Mouse (Mus musculus) liver, embryonic 14.5 days (tissue): ENCODE data around the gene Zic4. TPM values are rescaled to one million over a fixed set of nuclear protein-coding genes. Genes with fewer than 3 reads are reported as not detected.

Experiments used
- ATAC-seq: fragments of 200-750 bp; cut with Nextera tagmentation; 2 replicates; pipeline ENCODE4 v1.8.0; 2017; ENCODE audit warnings: moderate number of reproducible peaks, mild to moderate bottlenecking, moderate library complexity; ENCODE audit not compliant: insufficient read depth
- DNase-seq, 3 experiments: peaks; one replicate each; pipeline ENCODE4 v3.0.0-alpha.2; 2012 to 2013; ENCODE audit warnings: low read depth in 3 of 3, low spot score in 3 of 3
- H3K27ac ChIP-seq: fragments of 300-500 bp; sonication (generic); 2 replicates; pipeline ENCODE4 v1.5.1; 2014; ENCODE audit warnings: moderate library complexity, mild to moderate bottlenecking, control low read depth, inconsistent platforms
- H3K27me3 ChIP-seq: fragments of 300-500 bp; sonication (generic); 2 replicates; pipeline ENCODE4 v1.6.1; 2014; ENCODE audit warnings: mild to moderate bottlenecking, low read length, moderate library complexity; ENCODE audit not compliant: control insufficient read depth, insufficient read depth
- H3K36me3 ChIP-seq: fragments of 300-500 bp; sonication (generic); replicated peaks from 2 replicates; pipeline ENCODE4 v1.6.1; 2014; ENCODE audit warnings: low read depth; ENCODE audit not compliant: control insufficient read depth, insufficient read depth
- H3K4me1 ChIP-seq, 2 experiments: fragments of 200-500 bp in 1 of 2; fragments of 300-500 bp in 1 of 2; sonication (generic) in 1 of 2; replicated peaks; 2 replicates each; pipeline ENCODE4 v1.6.1; 2012 to 2014; ENCODE audit warnings: antibody characterized with exemption in 1 of 2, inconsistent platforms in 1 of 2, low read length in 1 of 2; ENCODE audit not compliant: control insufficient read depth in 2 of 2, insufficient read depth in 2 of 2
- H3K4me2 ChIP-seq: fragments of 300-500 bp; sonication (generic); 2 replicates; pipeline ENCODE4 v1.6.1; 2014; ENCODE audit warnings: low read depth, mild to moderate bottlenecking, control low read depth, moderate library complexity
- H3K4me3 ChIP-seq, 2 experiments: fragments of 200-500 bp in 1 of 2; fragments of 300-500 bp in 1 of 2; sonication (generic) in 1 of 2; 2 replicates each; pipeline ENCODE4 v1.5.1; 2012 to 2014; ENCODE audit warnings: low read depth in 2 of 2, low read length in 2 of 2, mild to moderate bottlenecking in 2 of 2, control low read depth in 1 of 2, inconsistent platforms in 1 of 2, moderate library complexity in 1 of 2; ENCODE audit not compliant: insufficient read depth in 1 of 2
- H3K9ac ChIP-seq: fragments of 300-500 bp; sonication (generic); replicated peaks from 2 replicates; pipeline ENCODE4 v1.6.1; 2014; ENCODE audit warnings: mild to moderate bottlenecking, control low read depth, moderate library complexity
- H3K9me3 ChIP-seq: fragments of 300-500 bp; sonication (generic); 2 replicates; pipeline ENCODE4 v1.6.1; 2016; ENCODE audit warnings: low read length, mixed read lengths; ENCODE audit not compliant: control insufficient read depth
- CTCF ChIP-seq: IDR thresholded peaks from 2 replicates; pipeline ENCODE4 v1.5.1; 2016; ENCODE audit warnings: antibody characterized with exemption, low read depth, control low read depth
- EP300 ChIP-seq: IDR thresholded peaks from 2 replicates; pipeline ENCODE4 v1.6.1; 2016; ENCODE audit warnings: antibody characterized with exemption, low read depth
- WGBS: fragments of 180-500 bp; shearing (Covaris S2); extraction: QIAGEN DNeasy Blood & Tissue Kit; methylation state at CpG from one replicate; pipeline ENCODE4 v1.1.7; 2014; ENCODE audit not compliant: insufficient replicate concordance; 5-methylcytosine and 5-hydroxymethylcytosine counted together
- polyA plus RNA-seq, 2 experiments: library from polyadenylated mRNA; depleted of rRNA in 1 of 2; stranded (reverse) in 1 of 2; unstranded in 1 of 2; fragments of >200 nt; fragmentation: Nextera tagmentation in 1 of 2; extraction: Ambion mirVana in 1 of 2; gene quantifications; 2 replicates each; pipeline versions ENCODE4 v1.2.1 to v1.2.3; 2012 to 2014

The Zic4 gene
- polyA plus RNA-seq, 2 experiments: 0.01 TPM; not detected in 1

DNA sequence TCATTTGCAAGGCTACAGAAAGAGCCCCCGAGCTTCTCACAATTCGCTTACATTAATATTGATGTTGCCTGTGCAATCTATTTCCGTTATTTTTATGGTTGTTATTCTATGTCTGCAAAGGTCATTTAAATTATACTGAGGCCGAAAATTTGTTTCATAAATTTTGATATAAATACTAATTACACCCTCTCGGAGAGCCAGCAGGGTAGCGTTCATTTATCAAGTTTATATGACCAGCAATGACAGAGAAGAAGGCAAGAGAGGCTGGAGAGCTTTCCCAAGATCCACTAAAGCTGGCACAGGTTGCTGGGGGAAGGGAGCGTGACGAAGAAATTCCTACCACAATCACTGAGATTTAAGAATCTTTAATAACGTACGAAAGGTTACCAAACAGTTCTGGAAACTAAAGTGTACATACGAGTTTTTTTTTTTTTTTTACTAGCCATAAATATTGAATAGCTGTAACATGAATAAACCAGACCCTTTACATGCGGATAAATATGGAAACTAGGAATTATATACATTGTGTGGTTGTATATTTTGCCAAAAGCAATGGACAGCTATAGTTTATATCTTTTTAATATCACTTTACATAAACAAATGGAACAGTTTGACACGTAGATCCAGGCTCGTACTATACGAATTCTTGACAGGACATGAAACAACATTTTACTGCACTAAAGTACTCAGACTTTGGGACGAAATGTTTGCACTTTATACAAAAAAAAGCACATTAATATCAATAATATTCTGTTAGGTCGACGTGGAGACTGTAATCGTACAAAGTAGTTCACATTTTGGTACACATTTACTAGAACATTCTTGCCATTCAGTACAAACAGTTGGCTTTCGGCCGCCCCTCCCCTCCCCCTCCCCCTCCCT lies 1.8 kb upstream of the Zic4 start:
- ATAC-seq (no peak), DNase-seq (no peak)
- Histone ChIP-seq H3K36me3 (no peaks in the 10 kb centered on the region), H3K27me3 (peaks cover 87% of the 10 kb centered on the region), H3K4me3 (no peak overlapping the region), H3K4me1 (no peaks in the 10 kb centered on the region), H3K4me2 (no peak overlapping the region), H3K27ac (no peak overlapping the region), H3K9ac (no peak overlapping the region), H3K9me3 (no peaks in the 10 kb centered on the region)
- 5% methylated on average over 21 of the region's 21 CpGs for WGBS
- TF ChIP-seq EP300 (no peak), CTCF (no peak)

DNA sequence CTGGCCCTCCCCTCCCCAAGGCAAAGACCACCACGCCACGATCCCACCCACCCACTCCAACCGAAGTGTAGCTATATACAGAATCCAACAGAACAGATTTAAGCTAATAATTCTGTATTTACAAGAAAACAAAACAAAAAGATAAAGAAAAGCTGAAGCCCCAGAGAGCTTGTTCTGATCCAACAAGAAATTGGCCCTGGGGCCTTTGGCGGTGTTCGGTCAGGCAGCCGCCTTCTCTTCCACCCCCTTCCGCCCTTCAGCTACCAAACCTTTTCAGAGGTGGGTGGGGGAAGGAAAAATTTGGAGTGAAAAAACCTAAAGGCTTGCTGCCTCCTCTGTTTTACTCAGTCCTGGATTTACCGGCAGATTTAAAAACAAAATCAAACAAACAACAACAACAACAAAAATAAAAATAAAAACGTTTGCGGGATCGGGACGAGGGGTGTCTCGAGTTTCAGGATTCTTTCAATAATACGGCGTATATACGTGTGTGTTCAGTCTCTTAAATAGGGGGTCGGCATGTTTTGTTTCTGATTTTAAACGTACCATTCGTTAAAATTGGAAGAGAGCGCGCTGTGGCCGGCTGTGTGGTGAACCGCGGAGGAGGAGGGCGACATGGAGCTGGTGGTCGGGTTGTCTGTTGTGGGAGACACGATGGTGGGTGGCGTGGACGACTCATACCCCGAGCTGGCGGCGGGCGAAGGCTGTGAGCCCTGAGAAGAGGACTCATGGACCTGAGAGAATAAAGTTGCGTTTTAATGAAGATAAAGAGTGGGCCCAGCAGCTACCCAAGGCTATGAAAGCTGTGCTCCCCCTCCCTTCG lies 969 bp upstream of the Zic4 start:
- no peak overlapping the region for H3K9ac ChIP-seq
- WGBS: 1% methylated on average over 35 of the region's 35 CpGs
- no peak for ATAC-seq
- DNase-seq: no peak
- no peak overlapping the region for H3K4me3 ChIP-seq
- no peaks in the 10 kb centered on the region for H3K36me3 ChIP-seq
- no peak overlapping the region for H3K27ac ChIP-seq
- no peaks in the 10 kb centered on the region for H3K9me3 ChIP-seq
- no peak for TF ChIP-seq CTCF
- H3K4me1 ChIP-seq: no peaks in the 10 kb centered on the region
- peaks cover 85% of the 10 kb centered on the region for H3K27me3 ChIP-seq
- no peak overlapping the region for H3K4me2 ChIP-seq

DNA sequence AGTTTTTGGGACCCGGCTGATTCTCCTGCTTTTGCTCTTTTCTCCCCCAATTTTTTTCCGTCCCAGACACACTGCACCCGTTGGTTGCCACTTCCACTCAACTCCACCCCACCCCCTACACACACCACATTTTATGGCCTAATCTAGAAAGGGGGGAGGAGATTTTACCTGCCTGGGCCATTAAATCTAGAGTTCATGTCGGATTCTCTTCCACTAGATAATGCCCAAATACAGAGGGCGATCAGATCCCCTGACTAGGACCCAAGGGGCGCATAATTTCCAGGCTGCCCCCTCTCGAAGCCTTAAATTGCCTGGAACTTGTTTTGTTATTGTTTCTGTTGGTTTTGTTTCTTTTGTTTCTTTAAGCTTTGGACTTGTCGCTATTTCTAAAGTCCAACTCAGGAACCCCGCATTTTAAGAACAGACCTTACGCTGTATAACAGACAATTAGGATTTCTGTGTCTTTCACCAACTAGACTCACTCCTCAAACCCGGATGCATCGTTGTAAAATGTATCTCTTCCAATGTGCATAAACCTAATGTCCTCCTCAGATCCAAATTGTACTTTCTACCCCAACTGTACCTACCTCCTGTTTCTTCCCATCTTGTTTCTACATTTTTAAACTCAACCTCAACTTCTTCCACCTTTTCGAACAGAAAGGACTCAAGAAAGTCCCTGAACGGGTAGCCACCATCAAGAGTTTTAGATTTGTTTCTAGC lies 958 bp downstream of the Zic4 start:
- Histone ChIP-seq H3K4me3 (no peak overlapping the region), H3K9ac (no peak overlapping the region), H3K36me3 (no peaks in the 10 kb centered on the region), H3K9me3 (no peaks in the 10 kb centered on the region), H3K4me2 (no peak overlapping the region), H3K27me3 (peaks cover 84% of the 10 kb centered on the region), H3K4me1 (no peaks in the 10 kb centered on the region), H3K27ac (no peak overlapping the region)
- TF ChIP-seq EP300: no peak
- TF ChIP-seq CTCF: no peak
- DNase-seq (no peak), ATAC-seq (no peak)
- WGBS: 4% methylated on average over 14 of the region's 14 CpGs

DNA sequence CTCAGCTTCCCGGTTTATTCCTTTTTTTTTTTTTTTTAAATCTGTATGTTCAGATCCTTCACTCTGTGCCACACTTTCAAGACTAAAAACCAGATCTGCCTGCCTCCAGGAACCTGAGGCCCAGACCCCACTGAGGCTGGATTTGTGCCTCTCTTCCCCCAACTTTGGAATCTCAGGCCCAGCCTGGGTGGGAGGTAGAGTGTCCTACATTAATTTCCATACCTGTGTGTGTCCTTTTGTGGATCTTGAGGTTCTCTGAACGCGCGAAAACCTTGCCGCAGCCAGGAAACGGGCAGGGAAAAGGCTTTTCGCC lies 1.6 kb downstream of the Zic4 start:
- 3% methylated on average over 7 of the region's 7 CpGs for WGBS
- TF ChIP-seq CTCF: no peak
- no peak for TF ChIP-seq EP300
- Histone ChIP-seq H3K27me3 (peaks cover 89% of the 10 kb centered on the region), H3K9me3 (no peaks in the 10 kb centered on the region), H3K27ac (no peak overlapping the region), H3K4me2 (no peak overlapping the region), H3K36me3 (no peaks in the 10 kb centered on the region), H3K4me3 (no peak overlapping the region), H3K9ac (no peak overlapping the region), H3K4me1 (no peaks in the 10 kb centered on the region)
- no peak for ATAC-seq
- DNase-seq: no peak
